Mouse (Mus musculus): Measurements from ENCODE around the gene Lamb3. TPM values are rescaled to one million over a fixed set of nuclear protein-coding genes. Genes with fewer than 3 reads are reported as not detected.

Gene Lamb3
- polyA plus RNA-seq, 1 experiment from 2014 or later: 9.6 TPM

- no peak overlapping the region for H3K9ac ChIP-seq (ENCODE audit: low read length)
- WGBS: 51% methylated on average over 7 of the region's 7 CpGs
- H3K9me3 ChIP-seq (replicated peaks; ENCODE audit: control insufficient read depth, low read length): no peaks in the 10 kb centered on the region
- no peaks in the 10 kb centered on the region for H3K36me3 ChIP-seq (ENCODE audit: control insufficient read depth, insufficient read depth)
- H3K4me3 ChIP-seq (ENCODE audit: low read length): no peak overlapping the region
- no peak overlapping the region for H3K27ac ChIP-seq (ENCODE audit: low read length)
- H3K4me1 ChIP-seq (ENCODE audit: control insufficient read depth, insufficient read depth, low read length): peaks cover 4% of the 10 kb centered on the region; the same call in 1 of the 2 replicates
- ATAC-seq (replicated peaks; ENCODE audit: extremely low read depth, insufficient read depth, low FRiP score): no peak
- H3K27me3 ChIP-seq (ENCODE audit: control insufficient read depth, insufficient read depth, low read length): no peaks in the 10 kb centered on the region
- no peak overlapping the region for H3K4me2 ChIP-seq (ENCODE audit: low read depth, low read length)
Measured at GRCm38 (mm10) chr1:193305386-193305785, 97.9 kb downstream of the Lamb3 start.

DNA sequence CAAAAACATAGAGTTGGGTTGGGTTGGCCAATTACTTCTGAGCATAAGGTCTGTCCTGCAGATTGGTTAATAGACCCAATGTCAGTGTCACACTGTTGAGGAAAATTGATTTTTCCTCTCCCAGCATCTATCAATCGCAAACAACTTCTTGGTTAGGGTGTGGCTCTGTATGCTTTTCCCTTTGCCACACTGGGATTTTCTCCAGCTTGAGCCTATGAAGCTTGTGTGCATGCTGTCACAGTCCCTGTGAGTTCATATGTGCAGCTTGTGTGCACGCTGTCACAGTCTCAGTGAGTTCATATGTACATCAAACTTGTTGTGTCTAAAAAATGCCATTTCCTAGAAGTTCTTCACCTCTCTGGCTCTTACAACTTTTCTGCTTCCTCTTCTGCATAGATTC, 99.3 kb downstream of the Lamb3 start:
- no peak for ATAC-seq (replicated peaks; ENCODE audit: extremely low read depth, insufficient read depth, low FRiP score)
- 90% methylated on average over 2 of the region's 2 CpGs for WGBS

GRCm38 (mm10) chr1:193309785-193310518, 102.5 kb downstream of the Lamb3 start:
- WGBS: 15% methylated on average over 1 of the region's 1 CpGs
- Histone ChIP-seq H3K4me2 (ENCODE audit: low read depth, low read length) (no peak overlapping the region), H3K9ac (ENCODE audit: low read length) (no peak overlapping the region), H3K4me3 (ENCODE audit: low read length) (no peak overlapping the region), H3K36me3 (ENCODE audit: control insufficient read depth, insufficient read depth) (no peaks in the 10 kb centered on the region), H3K27me3 (ENCODE audit: control insufficient read depth, insufficient read depth, low read length) (no peaks in the 10 kb centered on the region), H3K4me1 (ENCODE audit: control insufficient read depth, insufficient read depth, low read length) (peaks cover 16% of the 10 kb centered on the region), H3K9me3 (replicated peaks; ENCODE audit: control insufficient read depth, low read length) (no peaks in the 10 kb centered on the region), H3K27ac (ENCODE audit: low read length) (no peak overlapping the region)
- no peak for ATAC-seq (replicated peaks; ENCODE audit: extremely low read depth, insufficient read depth, low FRiP score)

More for the DNA sequence above, 99.3 kb downstream of the Lamb3 start:
- Histone ChIP-seq H3K4me2 (ENCODE audit: low read depth, low read length) (no peak overlapping the region), H3K4me3 (ENCODE audit: low read length) (no peak overlapping the region), H3K27ac (ENCODE audit: low read length) (no peak overlapping the region), H3K27me3 (ENCODE audit: control insufficient read depth, insufficient read depth, low read length) (no peaks in the 10 kb centered on the region), H3K9ac (ENCODE audit: low read length) (no peak overlapping the region), H3K9me3 (replicated peaks; ENCODE audit: control insufficient read depth, low read length) (no peaks in the 10 kb centered on the region), H3K4me1 (ENCODE audit: control insufficient read depth, insufficient read depth, low read length) (peaks cover 6% of the 10 kb centered on the region), H3K36me3 (ENCODE audit: control insufficient read depth, insufficient read depth) (no peaks in the 10 kb centered on the region)

- no peak overlapping the region for H3K4me2 ChIP-seq (ENCODE audit: low read depth, low read length)
- H3K27me3 ChIP-seq (ENCODE audit: control insufficient read depth, insufficient read depth, low read length): no peaks in the 10 kb centered on the region
- 84% methylated on average over 3 of the region's 3 CpGs for WGBS
- no peak for ATAC-seq (replicated peaks; ENCODE audit: extremely low read depth, insufficient read depth, low FRiP score)
- peaks cover 23% of the 10 kb centered on the region for H3K4me1 ChIP-seq (ENCODE audit: control insufficient read depth, insufficient read depth, low read length)
- no peaks in the 10 kb centered on the region for H3K36me3 ChIP-seq (ENCODE audit: control insufficient read depth, insufficient read depth)
- no peaks in the 10 kb centered on the region for H3K9me3 ChIP-seq (replicated peaks; ENCODE audit: control insufficient read depth, low read length)
- H3K27ac ChIP-seq (ENCODE audit: low read length): no peak overlapping the region
- no peak overlapping the region for H3K4me3 ChIP-seq (ENCODE audit: low read length)
- H3K9ac ChIP-seq (ENCODE audit: low read length): no peak overlapping the region
Measured at GRCm38 (mm10) chr1:193310519-193311085, 103.1 kb downstream of the Lamb3 start.

- no peaks in the 10 kb centered on the region for H3K9me3 ChIP-seq (replicated peaks; ENCODE audit: control insufficient read depth, low read length)
- H3K4me2 ChIP-seq (ENCODE audit: low read depth, low read length): no peak overlapping the region
- ATAC-seq (replicated peaks; ENCODE audit: extremely low read depth, insufficient read depth, low FRiP score): no peak
- H3K27ac ChIP-seq (ENCODE audit: low read length): no peak overlapping the region
- H3K4me1 ChIP-seq (ENCODE audit: control insufficient read depth, insufficient read depth, low read length): peaks cover 30% of the 10 kb centered on the region
- H3K4me3 ChIP-seq (ENCODE audit: low read length): no peak overlapping the region
- H3K36me3 ChIP-seq (ENCODE audit: control insufficient read depth, insufficient read depth): no peaks in the 10 kb centered on the region
- 46% methylated on average over 1 of the region's 1 CpGs for WGBS
- no peaks in the 10 kb centered on the region for H3K27me3 ChIP-seq (ENCODE audit: control insufficient read depth, insufficient read depth, low read length)
- H3K9ac ChIP-seq (ENCODE audit: low read length): no peak overlapping the region
Measured at GRCm38 (mm10) chr1:193311596-193311995, 104.1 kb downstream of the Lamb3 start.

DNA sequence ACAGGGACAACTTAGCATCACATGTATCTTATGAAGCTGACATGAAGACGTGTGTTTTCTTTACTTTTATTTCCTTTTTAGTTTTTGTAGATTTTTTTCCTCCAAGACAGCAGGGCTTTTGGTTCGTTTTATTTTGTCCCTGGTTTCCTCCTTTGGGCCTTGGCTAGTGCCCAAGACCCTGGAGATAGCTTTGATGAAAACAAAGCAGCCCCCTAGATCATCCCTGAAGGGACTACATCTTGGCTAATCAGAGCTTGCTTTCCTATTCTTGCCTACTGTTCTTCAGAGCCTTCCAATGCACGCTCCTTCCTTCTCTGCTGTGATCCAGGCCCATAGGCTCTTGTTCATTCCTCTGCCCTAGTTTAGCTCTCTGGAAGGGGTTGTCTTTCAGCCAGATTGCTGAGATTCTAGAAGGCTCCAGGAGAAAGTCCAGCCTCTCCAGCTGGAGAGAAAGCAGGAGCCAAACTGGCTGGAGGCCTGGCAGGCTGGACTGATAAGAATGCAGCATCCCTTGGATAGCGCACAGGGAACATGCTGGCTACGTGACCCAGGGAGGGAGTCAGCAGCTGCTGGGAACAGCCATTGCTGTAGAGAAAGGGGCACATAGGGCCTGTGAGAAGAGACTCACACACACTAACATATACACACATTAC, 108.3 kb downstream of the Lamb3 start:
- H3K36me3 ChIP-seq (ENCODE audit: control insufficient read depth, insufficient read depth): no peaks in the 10 kb centered on the region
- no peaks in the 10 kb centered on the region for H3K27me3 ChIP-seq (ENCODE audit: control insufficient read depth, insufficient read depth, low read length)
- peak; percentile 88 for ATAC-seq (replicated peaks; ENCODE audit: extremely low read depth, insufficient read depth, low FRiP score)
- peak overlapping the region; percentile 35 for H3K9ac ChIP-seq (ENCODE audit: low read length)
- H3K4me3 ChIP-seq (ENCODE audit: low read length): no peak overlapping the region
- H3K4me2 ChIP-seq (ENCODE audit: low read depth, low read length): no peak overlapping the region
- WGBS: 20% methylated on average over 5 of the region's 5 CpGs
- peaks cover 33% of the 10 kb centered on the region for H3K4me1 ChIP-seq (ENCODE audit: control insufficient read depth, insufficient read depth, low read length)
- H3K27ac ChIP-seq (ENCODE audit: low read length): peak overlapping the region; percentile 96
- H3K9me3 ChIP-seq (replicated peaks; ENCODE audit: control insufficient read depth, low read length): no peaks in the 10 kb centered on the region

- peak; percentile 21 for ATAC-seq (replicated peaks; ENCODE audit: extremely low read depth, insufficient read depth, low FRiP score)
- Histone ChIP-seq H3K4me2 (ENCODE audit: low read depth, low read length) (no peak overlapping the region), H3K4me3 (ENCODE audit: low read length) (no peak overlapping the region), H3K27me3 (ENCODE audit: control insufficient read depth, insufficient read depth, low read length) (no peaks in the 10 kb centered on the region), H3K9me3 (replicated peaks; ENCODE audit: control insufficient read depth, low read length) (no peaks in the 10 kb centered on the region), H3K9ac (ENCODE audit: low read length) (peak overlapping the region; percentile 23), H3K36me3 (ENCODE audit: control insufficient read depth, insufficient read depth) (no peaks in the 10 kb centered on the region), H3K27ac (ENCODE audit: low read length) (peak overlapping the region; percentile 96), H3K4me1 (ENCODE audit: control insufficient read depth, insufficient read depth, low read length) (peaks cover 31% of the 10 kb centered on the region)
- WGBS: 33% methylated on average over 9 of the region's 9 CpGs
Measured at GRCm38 (mm10) chr1:193316358-193316750, 108.9 kb downstream of the Lamb3 start.

GRCm38 (mm10) chr1:193317159-193317559, 109.7 kb downstream of the Lamb3 start:
- no peak overlapping the region for H3K4me2 ChIP-seq (ENCODE audit: low read depth, low read length)
- peaks cover 28% of the 10 kb centered on the region for H3K4me1 ChIP-seq (ENCODE audit: control insufficient read depth, insufficient read depth, low read length)
- H3K9me3 ChIP-seq (replicated peaks; ENCODE audit: control insufficient read depth, low read length): no peaks in the 10 kb centered on the region
- 25% methylated on average over 6 of the region's 6 CpGs for WGBS
- H3K27me3 ChIP-seq (ENCODE audit: control insufficient read depth, insufficient read depth, low read length): no peaks in the 10 kb centered on the region
- ATAC-seq (replicated peaks; ENCODE audit: extremely low read depth, insufficient read depth, low FRiP score): peak; percentile 85
- H3K4me3 ChIP-seq (ENCODE audit: low read length): no peak overlapping the region
- peak overlapping the region; percentile 94 for H3K27ac ChIP-seq (ENCODE audit: low read length)
- H3K9ac ChIP-seq (ENCODE audit: low read length): peak overlapping the region; percentile 30
- H3K36me3 ChIP-seq (ENCODE audit: control insufficient read depth, insufficient read depth): no peaks in the 10 kb centered on the region

GRCm38 (mm10) chr1:193319721-193320120, 112.2 kb downstream of the Lamb3 start:
- H3K27ac ChIP-seq (ENCODE audit: low read length): no peak overlapping the region

More at GRCm38 (mm10) chr1:193319721-193320120, 112.2 kb downstream of the Lamb3 start:
- Histone ChIP-seq H3K9ac (ENCODE audit: low read length) (no peak overlapping the region), H3K4me1 (ENCODE audit: control insufficient read depth, insufficient read depth, low read length) (peaks cover 22% of the 10 kb centered on the region), H3K9me3 (replicated peaks; ENCODE audit: control insufficient read depth, low read length) (no peaks in the 10 kb centered on the region), H3K4me2 (ENCODE audit: low read depth, low read length) (no peak overlapping the region), H3K27me3 (ENCODE audit: control insufficient read depth, insufficient read depth, low read length) (no peaks in the 10 kb centered on the region), H3K4me3 (ENCODE audit: low read length) (no peak overlapping the region), H3K36me3 (ENCODE audit: control insufficient read depth, insufficient read depth) (no peaks in the 10 kb centered on the region)
- ATAC-seq (replicated peaks; ENCODE audit: extremely low read depth, insufficient read depth, low FRiP score): no peak
- WGBS: 37% methylated on average over 3 of the region's 3 CpGs
